Mouse (Mus musculus): ENCODE data around the gene Mrpl48.

- no peak for TF ChIP-seq POLR2A (IDR thresholded peaks at IDR 0.05; ENCODE audit: low read depth, low read length)
- no peak for TF ChIP-seq CTCF (conservative IDR thresholded peaks at IDR 0.05; ENCODE audit: insufficient read depth, insufficient read length, low read depth, low read length)
Observed at GRCm38 (mm10) chr7:100590504-100590844, 17.6 kb downstream of the Mrpl48 start.

All from kidney, adult 2 months (tissue).